Mouse (Mus musculus) MEL (cell line): ENCODE results near the gene Adprm. TPM values are rescaled to one million over a fixed set of nuclear protein-coding genes. Genes with fewer than 3 reads are reported as not detected.

ENCODE experiments used
- DNase-seq: peaks from one replicate; pipeline ENCODE4 v3.0.0; 2011; ENCODE audit warnings: low read depth, low spot score
- H3K27ac ChIP-seq: 2 replicates; pipeline ENCODE4 v1.5.1; 2012; ENCODE audit warnings: low read depth, mild to moderate bottlenecking, control low read depth, low read length, moderate library complexity; ENCODE audit not compliant: control insufficient read depth
- H3K27me3 ChIP-seq, 2 experiments: fragments of 150-350 bp in 1 of 2; sonication (generic) in 1 of 2; 2 replicates each; pipeline ENCODE4 v1.6.1; 2012; ENCODE audit warnings: low read length in 2 of 2, mild to moderate bottlenecking in 2 of 2, improper control_type of control experiment in 1 of 2, moderate library complexity in 1 of 2; ENCODE audit not compliant: insufficient read depth in 2 of 2, control insufficient read depth in 1 of 2
- H3K36me3 ChIP-seq, 2 experiments: 2 replicates each; pipeline ENCODE4 v1.6.1; 2012 to 2014; ENCODE audit warnings: low read length in 2 of 2, improper control_type of control experiment in 1 of 2, inconsistent platforms in 1 of 2, mild to moderate bottlenecking in 1 of 2; ENCODE audit not compliant: insufficient read depth in 2 of 2, control insufficient read depth in 1 of 2
- H3K4me1 ChIP-seq, 2 experiments: fragments of 150-350 bp in 1 of 2; sonication (generic) in 1 of 2; 2 replicates each; pipeline ENCODE4 v1.6.1; 2012; ENCODE audit warnings: low read length in 2 of 2, improper control_type of control experiment in 1 of 2, mild to moderate bottlenecking in 1 of 2; ENCODE audit not compliant: insufficient read depth in 2 of 2, control insufficient read depth in 1 of 2
- H3K4me3 ChIP-seq, 2 experiments: fragments of 150-350 bp in 1 of 2; sonication (generic) in 1 of 2; 2 replicates each; pipeline ENCODE4 v1.5.1; 2012; ENCODE audit warnings: low read depth in 2 of 2, low read length in 2 of 2, mild to moderate bottlenecking in 2 of 2, moderate library complexity in 2 of 2, control low read depth in 1 of 2, improper control_type of control experiment in 1 of 2; ENCODE audit not compliant: control insufficient read depth in 1 of 2, insufficient read depth in 1 of 2
- H3K79me2 ChIP-seq: 2 replicates; pipeline ENCODE4 v1.6.1; 2012; ENCODE audit warnings: mild to moderate bottlenecking, low read length, moderate library complexity; ENCODE audit not compliant: control insufficient read depth, poor library complexity, insufficient read depth
- H3K9ac ChIP-seq: 2 replicates; pipeline ENCODE4 v1.6.1; 2012; ENCODE audit warnings: low read depth, mild to moderate bottlenecking, control low read depth, low read length, moderate library complexity; ENCODE audit not compliant: control insufficient read depth, poor library complexity, severe bottlenecking
- H3K9me3 ChIP-seq: fragments of 150-350 bp; sonication (generic); replicated peaks from 2 replicates; pipeline ENCODE4 v1.6.1; 2012; ENCODE audit warnings: mild to moderate bottlenecking, low read length, improper control_type of control experiment, moderate library complexity; ENCODE audit not compliant: insufficient read depth
- BHLHE40 ChIP-seq: IDR thresholded peaks from 2 replicates; pipeline ENCODE4 v1.6.1; 2012; ENCODE audit warnings: low read depth, mild to moderate bottlenecking, inconsistent platforms, low read length, improper control_type of control experiment, borderline replicate concordance
- CHD1 ChIP-seq: IDR thresholded peaks from 2 replicates; pipeline ENCODE4 v1.6.1; 2012; ENCODE audit warnings: low read depth, mild to moderate bottlenecking, inconsistent platforms, low read length, improper control_type of control experiment
- CTCF ChIP-seq, 3 experiments: IDR thresholded peaks in 2 of 3; conservative IDR thresholded peaks in 1 of 3; 2 replicates each; pipeline ENCODE4 v1.5.1; 2011 to 2012; ENCODE audit warnings: low read length in 3 of 3, low read depth in 2 of 3, mild to moderate bottlenecking in 2 of 3, improper control_type of control experiment in 1 of 3, inconsistent platforms in 1 of 3, mixed read lengths in 1 of 3, moderate library complexity in 1 of 3; ENCODE audit not compliant: control insufficient read depth in 1 of 3, insufficient read depth in 1 of 3, poor library complexity in 1 of 3, severe bottlenecking in 1 of 3
- ELF1 ChIP-seq: IDR thresholded peaks from 2 replicates; pipeline ENCODE4 v1.6.1; 2014; ENCODE audit warnings: low read depth, mild to moderate bottlenecking, inconsistent platforms, low read length, improper control_type of control experiment, moderate library complexity
- ETS1 ChIP-seq: IDR thresholded peaks from 2 replicates; pipeline ENCODE4 v1.6.1; 2012; ENCODE audit warnings: low read depth, mild to moderate bottlenecking, inconsistent platforms, low read length, improper control_type of control experiment, moderate library complexity
- GABPA ChIP-seq: IDR thresholded peaks from 2 replicates; pipeline ENCODE4 v1.6.1; 2012; ENCODE audit warnings: low read depth, mild to moderate bottlenecking, inconsistent platforms, low read length, improper control_type of control experiment, moderate library complexity
- GATA1 ChIP-seq: IDR thresholded peaks from 2 replicates; pipeline ENCODE4 v1.6.1; 2011; ENCODE audit warnings: low read depth, low read length, improper control_type of control experiment
- KAT2A ChIP-seq: conservative IDR thresholded peaks from 2 replicates; pipeline ENCODE4 v1.6.1; 2012; ENCODE audit warnings: low read depth, low read length, improper control_type of control experiment, inconsistent platforms
- MAFK ChIP-seq: IDR thresholded peaks from 2 replicates; pipeline ENCODE4 v1.6.1; 2011; ENCODE audit warnings: low read depth, mild to moderate bottlenecking, low read length, improper control_type of control experiment, borderline replicate concordance
- MAZ ChIP-seq: IDR thresholded peaks from 2 replicates; pipeline ENCODE4 v1.6.1; 2012; ENCODE audit warnings: low read depth, mild to moderate bottlenecking, inconsistent platforms, low read length, improper control_type of control experiment
- MEF2A ChIP-seq: IDR thresholded peaks from 2 replicates; pipeline ENCODE4 v1.6.1; 2014; ENCODE audit warnings: low read depth, mild to moderate bottlenecking, inconsistent platforms, low read length, improper control_type of control experiment; ENCODE audit not compliant: poor library complexity, insufficient replicate concordance, severe bottlenecking; ENCODE audit errors: extremely low read depth
- MXI1 ChIP-seq: IDR thresholded peaks from 2 replicates; pipeline ENCODE4 v1.6.1; 2011; ENCODE audit warnings: mild to moderate bottlenecking, low read depth, low read length, improper control_type of control experiment
- MYB ChIP-seq: IDR thresholded peaks from 2 replicates; pipeline ENCODE4 v1.6.1; 2011; ENCODE audit warnings: mild to moderate bottlenecking, low read depth, low read length, improper control_type of control experiment
- MYC ChIP-seq: IDR thresholded peaks from 2 replicates; pipeline ENCODE4 v1.6.1; 2011; ENCODE audit warnings: low read depth, mild to moderate bottlenecking, low read length, improper control_type of control experiment, moderate library complexity
- NELFE ChIP-seq: IDR thresholded peaks from 2 replicates; pipeline ENCODE4 v1.6.1; 2011; ENCODE audit warnings: low read depth, low read length, improper control_type of control experiment
- NRF1 ChIP-seq: IDR thresholded peaks from 2 replicates; pipeline ENCODE4 v1.6.1; 2014; ENCODE audit warnings: low read depth, mild to moderate bottlenecking, inconsistent platforms, low read length, improper control_type of control experiment, moderate library complexity; ENCODE audit not compliant: poor library complexity, insufficient read depth, severe bottlenecking
- POLR2AphosphoS5 ChIP-seq: IDR thresholded peaks from 2 replicates; pipeline ENCODE4 v1.6.1; 2012; ENCODE audit warnings: low read depth, borderline replicate concordance, mild to moderate bottlenecking, inconsistent platforms, low read length, moderate library complexity, mixed read lengths
- RCOR1 ChIP-seq: IDR thresholded peaks from 2 replicates; pipeline ENCODE4 v1.6.1; 2012; ENCODE audit warnings: low read depth, mild to moderate bottlenecking, inconsistent platforms, low read length, improper control_type of control experiment
- SMC3 ChIP-seq: IDR thresholded peaks from 2 replicates; pipeline ENCODE4 v1.6.1; 2011; ENCODE audit warnings: low read depth, low read length, improper control_type of control experiment
- TCF12 ChIP-seq: IDR thresholded peaks from 2 replicates; pipeline ENCODE4 v1.6.1; 2014; ENCODE audit warnings: low read depth, mild to moderate bottlenecking, inconsistent platforms, low read length, improper control_type of control experiment, moderate library complexity
- USF1 ChIP-seq: IDR thresholded peaks from 2 replicates; pipeline ENCODE4 v1.6.1; 2014; ENCODE audit warnings: low read depth, mild to moderate bottlenecking, inconsistent platforms, low read length, improper control_type of control experiment, moderate library complexity
- USF2 ChIP-seq, 2 experiments: IDR thresholded peaks; 2 replicates each; pipeline ENCODE4 v1.6.1; 2011 to 2012; ENCODE audit warnings: improper control_type of control experiment in 2 of 2, low read length in 2 of 2, borderline replicate concordance in 1 of 2, inconsistent platforms in 1 of 2, low read depth in 1 of 2, mild to moderate bottlenecking in 1 of 2; ENCODE audit not compliant: insufficient read depth in 1 of 2
- ZC3H11A ChIP-seq: IDR thresholded peaks from 2 replicates; pipeline ENCODE4 v1.6.1; 2012; ENCODE audit warnings: low read depth, mild to moderate bottlenecking, inconsistent platforms, low read length, improper control_type of control experiment
- ZMIZ1 ChIP-seq: IDR thresholded peaks from 2 replicates; pipeline ENCODE4 v1.6.1; 2012; ENCODE audit warnings: low read depth, mild to moderate bottlenecking, inconsistent platforms, low read length, improper control_type of control experiment, moderate library complexity
- polyA plus RNA-seq, 2 experiments: library from polyadenylated mRNA; stranded (reverse) in 1 of 2; unstranded in 1 of 2; fragments of >175 nt in 1 of 2; fragments of >200 nt in 1 of 2; gene quantifications; 2 replicates each; pipeline versions ENCODE4 v1.2.1 to v1.2.4; 2012; ENCODE audit warnings: low replicate concordance in 2 of 2, low read depth in 1 of 2; ENCODE audit not compliant: insufficient read length in 2 of 2, insufficient read depth in 1 of 2, missing spikeins in 1 of 2
- total RNA-seq: library from RNA; depleted of rRNA; stranded (reverse); fragments of 300-350 nt; gene quantifications from 2 replicates; pipeline ENCODE4 v1.2.3, GENCODE M21; 2012

Adprm gene
- total and polyA plus RNA-seq, 3 experiments, result 19.7 to 531 (median 23.0) TPM

- TF ChIP-seq MEF2A, result no peak
- peak; percentile 98 for TF ChIP-seq NELFE
Observed at GRCm38 (mm10) chr11:67052321-67052952, at the start of gene Adprm, which contains the start of gene Sco1 (continued).

- Histone ChIP-seq H3K9me3 (no peaks in the 10 kb centered on the region), H3K36me3 (no peaks in the 10 kb centered on the region), H3K4me1 (no peaks in the 10 kb centered on the region), H3K4me3 (no peak overlapping the region)
- TF ChIP-seq MXI1, result no peak
- no peak for TF ChIP-seq USF2 (IDR thresholded peaks at IDR 0.05; ENCODE audit: borderline replicate concordance in 1 of 2, insufficient read depth in 1 of 2, low read depth in 1 of 2, low read length in 2 of 2)
- TF ChIP-seq ETS1, result no peak
- TF ChIP-seq TCF12, result no peak
- TF ChIP-seq ELF1, result no peak
- 0 out of 2 replicates have a peak, but pooled peaks have one; percentile 64 for TF ChIP-seq MAZ
- no peak for TF ChIP-seq ZMIZ1
- no peak for TF ChIP-seq MAFK
- TF ChIP-seq GATA1, result no peak
- TF ChIP-seq ZC3H11A, result no peak
- no peak for TF ChIP-seq KAT2A
- TF ChIP-seq MYC, result no peak
- no peak for TF ChIP-seq POLR2AphosphoS5
- TF ChIP-seq NRF1, result no peak
- peak; percentile 45 for TF ChIP-seq SMC3
- TF ChIP-seq CTCF (IDR thresholded peaks at IDR 0.05 in 2 of 3, conservative IDR thresholded peaks at IDR 0.05 in 1 of 3; ENCODE audit: control insufficient read depth in 1 of 3, insufficient read depth in 1 of 3, low read depth in 2 of 3, low read length in 3 of 3, poor library complexity in 1 of 3, severe bottlenecking in 1 of 3), result peak; percentile 27 to 84 (median 79); a peak in 5 of 6 replicates
- no peak for TF ChIP-seq CHD1
- no peak for TF ChIP-seq MYB
- no peak for TF ChIP-seq USF1
- no peak for TF ChIP-seq RCOR1
- TF ChIP-seq NELFE, result no peak
- TF ChIP-seq BHLHE40, result no peak
- TF ChIP-seq GABPA, result no peak
- TF ChIP-seq, all 39 proteins: peak for 3
- DNase-seq, result peak; percentile 38
- H3K27ac ChIP-seq, result no peak overlapping the region
- H3K27me3 ChIP-seq, result peaks cover 0 to 2% of the 10 kb centered on the region in 2 experiments; a peak in 1 of 4 replicates
- no peak overlapping the region for H3K9ac ChIP-seq
- H3K79me2 ChIP-seq, result no peaks in the 10 kb centered on the region
Observed at GRCm38 (mm10) chr11:67101713-67102112, 49.3 kb upstream of the Adprm start.
